In the genomic region with DNA sequence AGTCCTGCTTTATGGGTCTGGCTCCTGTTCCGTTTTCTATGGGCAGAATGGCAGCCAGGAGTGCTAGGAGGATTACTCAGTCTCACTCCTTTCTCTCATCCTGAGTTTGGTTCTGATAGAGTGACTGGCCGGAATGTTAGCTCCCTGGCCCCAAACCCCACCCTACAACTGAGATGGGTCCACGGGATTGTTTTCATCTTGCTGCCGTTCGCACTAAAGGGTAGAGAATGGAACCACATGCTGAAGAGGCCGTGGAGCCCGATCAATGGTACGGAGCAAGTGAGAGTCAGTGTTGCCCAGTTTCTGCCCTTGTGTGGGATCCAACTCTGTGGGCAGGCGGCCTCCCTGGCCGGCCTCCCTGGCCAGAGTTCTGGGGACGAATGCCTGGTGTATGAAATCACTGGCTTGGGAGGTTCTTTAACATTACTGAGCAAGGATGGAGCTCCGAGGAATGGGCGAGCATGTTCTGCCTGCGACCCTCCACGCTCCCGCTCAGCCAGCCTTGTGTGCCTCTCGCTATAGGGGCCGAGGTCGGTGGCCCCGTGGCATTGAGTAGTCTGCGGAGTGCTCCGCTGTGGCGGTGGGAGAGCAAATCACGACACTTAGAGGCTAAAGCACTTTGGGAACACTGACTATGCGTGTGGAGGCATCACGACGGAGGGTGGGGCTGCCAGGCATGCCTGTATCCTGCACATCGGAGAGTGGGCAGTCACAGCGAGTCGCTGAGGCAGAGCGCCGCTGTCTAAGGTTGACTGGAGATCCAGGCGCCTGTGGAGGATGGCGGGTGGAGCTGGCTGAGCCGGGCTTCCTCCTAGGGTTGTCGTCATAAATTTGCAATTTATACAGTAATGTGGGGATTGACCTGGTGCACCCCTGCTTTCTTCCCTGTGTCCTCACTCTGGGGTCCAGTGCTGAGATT, we compare ENCODE assay signal across 10 mouse cellular contexts. TPM values are rescaled to one million over a fixed set of nuclear protein-coding genes. Genes with fewer than 3 reads are reported as not detected.
A peak's percentile ranks its signal among the peaks of the same experiment; 100 is the strongest.
DNase-seq lines count a peak whose midpoint lies in the region; ATAC-seq and TF ChIP-seq lines count a peak whose summit lies in the region.
"Had no signal": no experiment of that assay in that cellular context is flagged by ENCODE, and none has a peak within 500 bp of the region (broad histone marks: within the 10 kb centered on the region; RNA-seq: fewer than 3 reads in every experiment).

No protein-coding gene starts in this region.

- no peaks in the 10 kb centered on the region for H3K9me3 ChIP-seq in intestine, embryonic 16.5 days (ENCODE audit: control insufficient read depth, low read length)
- H3K9me3 ChIP-seq in intestine, postnatal 0 days (ENCODE audit: control insufficient read depth), result no peaks in the 10 kb centered on the region
- no peaks in the 10 kb centered on the region for H3K9me3 ChIP-seq in heart, embryonic 10.5 days

- no peak overlapping the region for H3K4me3 ChIP-seq in intestine, embryonic 16.5 days (ENCODE audit: low read length)
- no peak overlapping the region for H3K4me3 ChIP-seq in intestine, postnatal 0 days (ENCODE audit: low read depth, low read length)
- H3K4me3 ChIP-seq in heart, embryonic 10.5 days, result no peak overlapping the region
- H3K4me3 ChIP-seq: myocyte had no signal

- no peak overlapping the region for H3K4me2 ChIP-seq in intestine, embryonic 16.5 days (ENCODE audit: low read depth, low read length)
- H3K4me2 ChIP-seq in intestine, postnatal 0 days (replicated peaks; ENCODE audit: low read depth), result no peak overlapping the region
- H3K4me2 ChIP-seq: hindbrain, embryonic 14.5 days had no signal

- no peaks in the 10 kb centered on the region for H3K27me3 ChIP-seq in intestine, embryonic 16.5 days (replicated peaks; ENCODE audit: control insufficient read depth, insufficient read depth, low read length)
- H3K27me3 ChIP-seq in intestine, postnatal 0 days (replicated peaks; ENCODE audit: control insufficient read depth, insufficient read depth, low read length), result no peaks in the 10 kb centered on the region
- no peaks in the 10 kb centered on the region for H3K27me3 ChIP-seq in heart, embryonic 10.5 days (ENCODE audit: insufficient read depth, poor library complexity, severe bottlenecking)

- intact Hi-C loops in left cerebral cortex, postnatal 25 days (cut with DNase I), result no loop called here

- peaks cover 17% of the 10 kb centered on the region for H3K4me1 ChIP-seq in intestine, embryonic 16.5 days (ENCODE audit: control insufficient read depth, insufficient read depth, low read length)
- H3K4me1 ChIP-seq in intestine, postnatal 0 days (replicated peaks; ENCODE audit: control insufficient read depth, insufficient read depth, low read length), result no peaks in the 10 kb centered on the region; the same call in 1 of the 2 replicates
- H3K4me1 ChIP-seq in heart, embryonic 10.5 days, result peaks cover 74% of the 10 kb centered on the region

- H3K27ac ChIP-seq in intestine, embryonic 16.5 days (ENCODE audit: low read length), result peak overlapping the region; percentile 28; the same call in 1 of the 2 replicates
- no peak overlapping the region for H3K27ac ChIP-seq in intestine, postnatal 0 days (ENCODE audit: low read depth, low read length)
- H3K27ac ChIP-seq in heart, embryonic 10.5 days, result peak overlapping the region; percentile 69
- H3K27ac ChIP-seq: hindbrain, embryonic 14.5 days had no signal

- DNase-seq in 3134 (ENCODE audit: extremely low read depth, insufficient read length, low spot score) (peak; percentile 94), NIH3T3 (ENCODE audit: low read depth) (peak; percentile 84)
- no peak for DNase-seq in heart, embryonic 10.5 days (ENCODE audit: low spot score)
- no peak for DNase-seq in thymus, postnatal 4 days
- DNase-seq in left cerebral cortex, postnatal 25 days (ENCODE audit: low spot score in 2 of 2), result no peak
- DNase-seq in layer of hippocampus, adult 9-11 months, result no peak

- no peak overlapping the region for H3K9ac ChIP-seq in intestine, embryonic 16.5 days (ENCODE audit: low read depth, low read length)
- no peak overlapping the region for H3K9ac ChIP-seq in intestine, postnatal 0 days (ENCODE audit: low read depth, low read length)
- H3K9ac ChIP-seq: hindbrain, embryonic 14.5 days had no signal

- no peak for TF ChIP-seq CTCF in intestine, postnatal 0 days (IDR thresholded peaks at IDR 0.05; ENCODE audit: low read depth)

- WGBS in intestine, embryonic 16.5 days, result 76% methylated on average over 36 of the region's 36 CpGs
- 72% methylated on average over 36 of the region's 36 CpGs for WGBS in intestine, postnatal 0 days
- 69% methylated on average over 36 of the region's 36 CpGs for WGBS in heart, embryonic 10.5 days

- H3K36me3 ChIP-seq in intestine, embryonic 16.5 days (ENCODE audit: control insufficient read depth, insufficient read depth, low read length), result no peaks in the 10 kb centered on the region
- H3K36me3 ChIP-seq in intestine, postnatal 0 days (ENCODE audit: control insufficient read depth, insufficient read depth), result no peaks in the 10 kb centered on the region
- H3K36me3 ChIP-seq in heart, embryonic 10.5 days, result no peaks in the 10 kb centered on the region

- ATAC-seq in intestine, embryonic 16.5 days, result no peak
- ATAC-seq in intestine, postnatal 0 days, result no peak

RNA-seq across cellular contexts. Expression of gene Slc12a8, which starts 59.4 kb away (rescaled TPM):
- polyA plus RNA-seq in intestine, embryonic 16.5 days (2015; fragmentation: Nextera tagmentation; extraction: Ambion mirVana), result 10.3 and 10.5 TPM in 2 replicates
- polyA plus RNA-seq in intestine, postnatal 0 days (2015; fragmentation: Nextera tagmentation; extraction: Ambion mirVana), result 4.9 and 6.1 TPM in 2 replicates
- polyA plus RNA-seq in heart, embryonic 10.5 days (2016; fragmentation: Nextera tagmentation; extraction: Ambion mirVana), result 0.99 and 1.6 TPM in 2 replicates
- total RNA-seq in left cerebral cortex, postnatal 25 days (2021), result under 1 TPM; 0.48 to 0.87 TPM

Comparison
In these comparisons a context has a peak if more than half of its experiments do, and no peak if none do; other contexts are left out.
1. DNase-seq: peak in 3134 (single experiment) and NIH3T3 (single experiment); none in heart, embryonic 10.5 days (single experiment), thymus, postnatal 4 days (single experiment), left cerebral cortex, postnatal 25 days (0 of 2) and layer of hippocampus, adult 9-11 months (single experiment).